Mouse (Mus musculus): ENCODE results near the gene Neurog1.
A peak's percentile ranks its signal among the peaks of the same experiment; 100 is the strongest.

DNA sequence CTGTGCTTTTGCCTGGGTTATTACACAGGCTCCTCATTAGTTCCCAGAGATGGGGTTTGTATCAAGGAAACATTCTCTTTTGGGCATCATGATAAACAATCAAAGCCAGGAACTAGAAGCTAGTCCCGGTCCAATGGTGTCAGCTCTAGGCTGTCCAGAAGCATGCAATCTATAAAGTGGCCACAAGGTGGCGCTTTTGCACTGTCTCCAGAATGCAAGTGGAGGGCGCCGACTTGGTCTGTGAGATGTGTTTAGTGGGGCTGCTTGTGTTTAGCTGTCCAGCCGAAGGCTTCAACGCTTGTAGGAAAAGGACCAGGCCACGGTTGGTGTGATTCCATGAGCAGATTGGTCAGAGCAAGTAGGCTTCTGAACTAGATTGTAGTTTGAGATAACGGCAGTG is 27.5 kb upstream of the Neurog1 start:
- peak; percentile 93 for TF ChIP-seq CTCF (IDR thresholded peaks at IDR 0.05; ENCODE audit: control insufficient read depth, insufficient read depth, insufficient replicate concordance, low read depth, low read length)
- no peak for TF ChIP-seq POLR2A (IDR thresholded peaks at IDR 0.05; ENCODE audit: control insufficient read depth, low read depth, low read length)

All from testis, adult 2 months (tissue).